Mouse (Mus musculus): ENCODE measurements around the gene Ntn5. TPM values are rescaled to one million over a fixed set of nuclear protein-coding genes. Genes with fewer than 3 reads are reported as not detected.

Gene Ntn5
- polyA plus RNA-seq, 1 experiment = 1.7 TPM

- no peak for DNase-seq (ENCODE audit: extremely low spot score in 1 of 2, low spot score in 1 of 2)
These were observed 26.8 kb downstream of the Ntn5 start for GRCm38 (mm10) chr7:45710477-45711191.

GRCm38 (mm10) chr7:45711316-45712021 lies 27.6 kb downstream of the Ntn5 start:
- DNase-seq (ENCODE audit: extremely low spot score in 1 of 2, low spot score in 1 of 2) = no peak

DNA sequence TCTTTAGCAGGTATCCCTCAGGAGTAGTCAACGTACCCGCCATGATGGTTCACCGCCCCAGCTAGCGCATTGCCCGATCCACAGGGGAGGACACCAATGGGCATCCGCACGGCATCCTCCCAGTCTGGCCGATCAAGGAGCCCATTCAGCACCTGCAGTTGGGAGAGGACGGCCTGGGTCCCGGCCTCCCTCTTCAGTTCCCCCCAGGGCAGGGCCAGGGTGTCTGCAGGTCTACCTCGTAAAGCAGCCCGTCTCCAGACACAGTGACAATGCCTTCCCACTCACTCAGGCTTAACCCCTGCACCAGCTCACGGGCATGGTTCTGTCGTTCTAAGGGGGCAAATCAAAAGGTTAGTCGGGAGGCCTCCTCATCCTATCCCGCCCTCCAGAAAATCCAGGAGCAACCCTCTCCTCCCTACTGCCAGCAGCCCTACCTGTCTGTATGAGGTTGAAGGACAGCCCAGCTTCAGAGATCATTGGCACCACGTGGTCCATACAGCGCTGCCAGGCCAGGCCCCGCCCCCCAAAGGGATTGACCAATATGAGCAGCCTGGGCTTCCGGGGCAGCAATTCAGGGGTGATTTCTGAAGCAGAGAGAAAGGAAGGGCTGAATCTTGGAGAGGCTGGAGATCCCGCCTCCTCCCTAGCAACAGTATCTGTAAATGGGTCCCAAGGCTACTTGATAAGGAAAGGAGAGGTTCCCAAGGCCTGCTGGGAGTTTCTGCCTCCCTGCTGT lies 28.4 kb downstream of the Ntn5 start:
- DNase-seq (ENCODE audit: extremely low spot score in 1 of 2, low spot score in 1 of 2) = no peak

DNA sequence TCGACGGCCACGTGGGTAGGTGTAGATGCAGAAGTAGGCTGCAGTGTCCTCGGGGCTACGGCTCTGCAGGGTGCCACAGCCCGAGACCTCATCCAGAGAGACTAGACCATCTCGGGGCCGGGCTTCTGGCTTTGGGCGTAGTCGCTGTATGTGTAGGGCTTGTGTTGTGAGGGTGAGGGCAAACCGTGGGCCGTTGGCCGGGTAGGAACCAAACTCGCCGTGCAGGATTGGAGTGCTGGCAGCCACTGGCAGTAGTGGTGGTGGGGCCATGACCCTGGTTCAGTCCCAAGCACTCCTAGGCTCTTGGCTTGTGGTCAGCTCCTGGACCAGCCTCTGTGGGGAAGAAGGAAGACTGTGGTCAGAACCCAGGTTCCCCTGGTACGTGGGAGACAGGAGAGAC lies 29.6 kb downstream of the Ntn5 start:
- no peak for DNase-seq (ENCODE audit: extremely low spot score in 1 of 2, low spot score in 1 of 2)

- no peak for DNase-seq (ENCODE audit: extremely low spot score in 1 of 2, low spot score in 1 of 2)
These were observed 30.2 kb downstream of the Ntn5 start for GRCm38 (mm10) chr7:45713881-45714520.

DNA sequence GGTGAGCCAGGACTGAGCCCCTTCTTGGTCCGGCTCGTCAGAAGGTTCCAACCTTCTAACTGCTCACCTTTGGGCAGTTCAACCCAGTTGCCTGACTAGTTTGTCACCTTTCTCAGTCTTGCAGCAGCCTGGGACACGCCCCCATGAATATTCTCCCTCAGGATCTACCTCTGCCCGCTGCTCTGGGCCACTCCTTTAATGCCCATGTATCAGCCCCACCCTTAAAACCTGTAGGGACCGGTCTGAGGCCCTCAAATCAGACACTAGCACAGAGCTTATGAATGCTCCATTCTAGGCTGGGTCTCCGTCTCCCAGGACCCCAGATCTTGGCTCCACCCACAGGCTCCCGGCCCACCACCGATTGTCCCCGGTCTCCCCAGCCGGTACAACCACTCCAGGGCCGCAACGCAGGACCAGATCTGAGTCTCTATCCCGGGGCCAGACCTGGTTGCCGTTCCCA lies 30.8 kb downstream of the Ntn5 start:
- no peak for DNase-seq (ENCODE audit: extremely low spot score in 1 of 2, low spot score in 1 of 2)

- DNase-seq (ENCODE audit: extremely low spot score in 1 of 2, low spot score in 1 of 2) = peak; percentile 97 to 99
These were observed 31.4 kb downstream of the Ntn5 start, which contains the start of gene Rpl18 for GRCm38 (mm10) chr7:45715090-45715708. Gene Rpl18, plus strand, starts transcription at chr7:45715457.

DNA sequence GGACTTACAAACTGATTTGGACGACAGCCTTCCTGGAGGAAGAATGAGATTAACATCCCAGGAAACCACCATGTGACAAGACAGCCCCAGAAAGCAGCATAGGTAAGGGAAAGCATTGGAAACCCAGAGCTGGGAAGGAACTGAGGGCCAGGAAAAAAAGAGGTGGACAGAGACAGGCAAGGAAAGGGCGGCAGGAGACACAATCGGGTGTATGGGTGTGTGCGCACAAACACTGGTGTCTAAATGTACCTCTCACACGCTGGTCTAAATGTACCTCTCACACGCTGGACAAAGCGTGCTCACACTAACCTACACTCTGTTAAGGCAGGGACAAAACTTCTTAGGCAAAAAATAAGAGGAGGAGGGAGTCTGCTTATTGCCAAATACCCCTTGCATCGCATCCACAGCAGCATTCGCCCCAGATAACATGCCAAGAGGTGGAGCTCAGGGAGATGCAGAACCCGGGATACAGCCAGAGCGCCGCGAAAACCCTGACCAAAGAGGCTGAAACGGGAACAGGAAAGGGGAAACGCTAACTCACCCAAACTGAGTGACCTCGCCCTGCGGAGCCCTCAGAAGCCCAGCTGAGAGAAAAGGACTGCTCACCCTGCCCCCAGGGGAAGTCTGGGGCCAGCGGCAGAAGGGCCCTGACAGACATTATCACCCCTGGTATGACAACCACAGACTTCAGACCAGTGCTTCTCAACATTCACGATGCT lies 32.1 kb downstream of the Ntn5 start:
- no peak for DNase-seq (ENCODE audit: extremely low spot score in 1 of 2, low spot score in 1 of 2)

GRCm38 (mm10) chr7:45716460-45716857 lies 32.6 kb downstream of the Ntn5 start:
- no peak for DNase-seq (ENCODE audit: extremely low spot score in 1 of 2, low spot score in 1 of 2)

GRCm38 (mm10) chr7:45716952-45717917 lies 33.4 kb downstream of the Ntn5 start:
- DNase-seq (ENCODE audit: extremely low spot score in 1 of 2, low spot score in 1 of 2) = no peak

DNA sequence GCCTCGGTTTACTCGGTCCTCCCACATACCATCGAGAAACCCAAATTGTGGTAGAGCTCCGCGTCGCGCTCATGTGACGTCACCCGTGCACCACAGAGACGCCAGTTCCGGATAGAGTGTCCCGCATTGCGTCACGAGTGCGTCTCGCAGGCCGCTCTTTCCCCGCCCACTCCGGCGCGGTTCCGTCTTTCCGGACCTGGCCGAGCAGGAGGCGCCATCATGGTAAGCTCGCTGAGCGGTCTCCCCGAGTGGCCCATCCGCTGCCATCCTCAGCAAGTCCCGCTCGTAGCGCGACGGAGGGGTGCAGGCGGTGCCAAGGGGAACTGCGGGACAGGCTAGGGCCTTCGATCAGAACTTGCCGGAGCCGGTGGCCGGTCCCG lies 34.1 kb downstream of the Ntn5 start, which contains the start of gene Sphk2:
Gene Sphk2, minus strand, starts transcription at position 85 of the 380 bp plus-strand sequence.
- DNase-seq (ENCODE audit: extremely low spot score in 1 of 2, low spot score in 1 of 2) = peak; percentile 97 to 99

DNA sequence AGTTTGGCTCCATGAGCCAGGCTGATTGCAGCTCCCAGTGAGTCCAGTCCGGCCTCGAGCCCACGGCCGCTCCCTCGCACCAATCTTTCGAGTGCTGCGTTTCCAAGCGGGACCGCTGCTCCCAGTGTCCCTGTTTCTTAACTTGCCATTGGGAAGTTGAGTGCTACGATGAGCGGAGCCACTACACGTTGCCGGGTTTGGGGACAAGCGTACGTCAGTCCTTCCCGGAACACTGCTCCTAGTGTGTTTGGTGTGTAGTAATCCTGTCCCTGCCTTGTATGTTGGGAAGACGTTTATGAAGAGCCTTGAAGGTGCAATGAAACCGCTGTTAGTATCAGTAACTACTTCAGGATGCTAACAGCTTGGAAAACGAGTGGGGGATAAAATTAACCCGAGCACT lies 34.5 kb downstream of the Ntn5 start:
- DNase-seq (ENCODE audit: extremely low spot score in 1 of 2, low spot score in 1 of 2) = no peak

GRCm38 (mm10) chr7:45719180-45719579 lies 35.4 kb downstream of the Ntn5 start:
- DNase-seq (ENCODE audit: extremely low spot score in 1 of 2, low spot score in 1 of 2) = no peak

- no peak for DNase-seq (ENCODE audit: extremely low spot score in 1 of 2, low spot score in 1 of 2)
These were observed 36.1 kb downstream of the Ntn5 start for GRCm38 (mm10) chr7:45719738-45720412.

GRCm38 (mm10) chr7:45720413-45721233 lies 36.8 kb downstream of the Ntn5 start, which contains the start of gene Fam83e:
Gene Fam83e, plus strand, starts transcription at chr7:45721212.
- no peak for DNase-seq (ENCODE audit: extremely low spot score in 1 of 2, low spot score in 1 of 2)

- DNase-seq (ENCODE audit: extremely low spot score in 1 of 2, low spot score in 1 of 2) = no peak
These were observed 37.4 kb downstream of the Ntn5 start for GRCm38 (mm10) chr7:45721234-45721571.

- no peak for DNase-seq (ENCODE audit: extremely low spot score in 1 of 2, low spot score in 1 of 2)
These were observed 38.0 kb downstream of the Ntn5 start for GRCm38 (mm10) chr7:45721642-45722347.
